Mouse (Mus musculus) layer of hippocampus, adult 6 months (tissue): ENCODE data around the gene Ttc28. TPM values are rescaled to one million over a fixed set of nuclear protein-coding genes. Genes with fewer than 3 reads are reported as not detected.

ENCODE experiments used
- long read RNA-seq, 2 experiments: library from polyadenylated mRNA; unstranded; transcript quantifications; one replicate each; pipeline ENCODE4 v2.0.0; 2019 to 2020
- microRNA-seq: library from miRNA; unstranded; fragments of <30 nt; microRNA quantifications from one replicate; pipeline ENCODE4 v1.2.0, GENCODE M21; 2020
- polyA plus RNA-seq: library from polyadenylated mRNA; unstranded; fragments of <200 nt; fragmentation: Nextera tagmentation; gene quantifications from 2 replicates; pipeline ENCODE4 v1.2.3, GENCODE M21; 2021

The Ttc28 gene
- polyA plus RNA-seq = 2.0 and 2.6 TPM in 2 replicates
- long read RNA-seq, experiment 1, partial matches to known transcripts = 4 of 6 reads
- long read RNA-seq, experiment 1, other reads (novel, unspliced or antisense) = 2 of 6 reads
- long read RNA-seq, experiment 2, partial matches to known transcripts = 18 of 24 reads
- long read RNA-seq, experiment 2, other reads (novel, unspliced or antisense) = 6 of 24 reads

DNA sequence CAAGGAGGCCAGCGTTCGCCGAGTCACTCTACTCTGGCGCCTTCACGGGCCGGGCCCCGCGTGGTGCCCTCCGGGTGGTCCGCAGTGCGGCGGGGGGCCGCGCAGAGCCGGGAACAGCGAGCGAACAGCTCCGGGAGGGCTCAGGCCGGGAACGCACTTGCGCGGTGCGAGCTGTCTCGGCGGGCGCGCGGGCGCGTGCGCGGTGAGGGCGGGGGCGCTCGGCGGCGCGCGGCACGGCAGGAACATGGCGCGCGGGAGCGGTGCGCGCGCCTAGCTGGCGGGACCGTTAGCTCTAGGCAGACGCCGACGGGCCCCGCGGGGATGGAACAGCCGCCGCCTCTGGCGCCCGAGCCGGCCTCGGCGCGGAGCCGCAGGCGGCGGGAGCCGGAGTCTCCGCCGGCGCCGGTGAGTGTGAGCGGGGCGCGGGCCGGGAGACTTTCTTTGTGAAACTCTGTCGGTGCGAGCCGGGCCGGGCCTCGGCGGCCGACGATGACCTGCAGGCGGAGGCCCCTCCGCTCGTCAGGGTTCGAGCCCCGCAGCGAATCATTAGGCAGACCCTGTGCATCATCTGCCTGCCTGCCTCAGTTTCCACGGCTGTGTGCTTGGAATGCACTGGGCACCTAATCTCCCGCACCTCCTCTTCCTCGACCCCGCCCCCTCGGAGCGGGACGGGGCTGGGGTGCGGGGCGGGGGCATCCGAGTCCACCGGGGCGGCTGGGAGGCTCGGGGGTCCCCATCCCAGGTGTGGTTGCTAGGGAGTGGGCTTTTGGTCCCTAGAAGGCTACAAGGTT lies at the start of gene Ttc28:
Gene Ttc28, plus strand, starts transcription at position 220 of the 791 bp plus-strand sequence.

DNA sequence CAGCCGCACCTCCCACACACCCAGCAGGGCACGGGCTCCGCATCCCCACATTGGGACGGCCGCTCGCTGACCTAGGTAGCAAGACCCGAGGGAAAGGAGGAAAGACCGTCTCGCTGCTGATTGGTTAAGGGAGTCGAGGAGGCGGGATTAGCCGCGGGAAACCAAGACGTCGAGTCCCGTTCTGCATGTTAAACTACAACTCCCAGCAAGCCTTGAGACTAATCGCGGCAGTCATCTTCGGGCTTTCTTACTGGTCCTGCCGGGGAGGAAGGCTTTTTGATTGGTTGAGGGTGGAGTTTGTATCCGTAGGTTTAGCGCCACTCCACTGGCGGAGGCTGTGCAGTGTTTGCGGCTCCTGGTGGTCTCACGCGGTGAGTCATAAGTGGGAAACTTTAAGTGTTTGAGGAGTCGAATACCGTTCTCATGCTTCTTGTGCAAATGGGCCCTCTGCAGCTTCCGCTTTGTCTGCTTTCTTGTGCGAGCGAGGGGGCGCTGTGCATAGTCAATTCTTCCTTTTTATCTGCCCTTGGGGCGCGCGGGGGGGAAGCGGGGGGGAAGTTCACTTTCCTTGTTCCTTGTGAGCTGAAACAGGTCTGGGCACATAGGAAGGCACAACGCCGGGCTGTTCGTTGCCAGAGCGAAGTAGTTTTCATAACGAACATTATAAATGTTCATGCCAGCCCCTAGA lies 39.8 kb upstream of the Ttc28 start, which contains the start of the genes Hscb and Chek2:
Gene Hscb, minus strand, starts transcription at position 100 of the 688 bp plus-strand sequence.
Gene Chek2, plus strand, starts transcription at position 302 of the 688 bp plus-strand sequence.

DNA sequence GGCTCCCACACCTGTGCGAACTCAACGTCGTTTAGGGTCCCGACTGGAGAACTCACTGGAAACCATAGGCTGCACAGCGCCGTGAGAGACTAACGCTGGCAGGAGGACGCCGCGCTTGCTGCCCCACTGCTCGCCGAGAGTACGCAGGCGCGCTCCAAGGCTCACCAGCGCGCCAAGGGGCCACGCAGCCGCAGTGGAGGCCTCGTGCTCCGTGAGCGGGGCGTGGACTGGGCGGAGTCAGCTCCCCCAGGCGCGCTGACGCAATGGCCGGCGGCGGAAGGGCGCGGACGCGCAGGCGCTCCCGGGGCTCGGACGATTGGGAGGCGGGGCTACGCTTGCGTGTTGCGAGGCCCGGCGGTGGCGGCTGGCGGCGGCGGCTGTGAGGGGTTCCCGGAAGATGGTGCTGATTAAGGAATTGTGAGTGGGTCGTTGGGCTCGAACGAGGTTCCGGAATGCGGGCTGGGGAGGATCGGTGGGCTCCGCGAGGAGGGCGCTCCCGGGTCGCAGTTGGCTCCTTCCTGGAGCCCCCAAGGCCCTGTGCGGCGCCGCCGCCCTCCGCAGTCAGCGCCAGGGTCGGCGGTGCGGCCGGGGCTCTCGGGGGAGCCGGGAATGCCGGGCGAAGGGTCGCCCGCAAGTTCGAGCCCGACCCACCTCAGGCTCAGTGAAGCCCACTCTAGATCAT lies 451.0 kb downstream of the Ttc28 start, which contains the start of gene Pitpnb:
Gene Pitpnb, plus strand, starts transcription at position 347 of the 682 bp plus-strand sequence.

Small RNA genes within 50 kb of the gene (microRNA-seq; reads per million reads assigned to microRNA genes)
- 1.1 reads per million for gene Mir701

Other genes starting within 250 kb of the Ttc28 start
- 27.5 and 31.9 TPM in 2 replicates for gene Noc4l, start 226.4 kb upstream of the Ttc28 start, polyA plus RNA-seq
- gene Ddx51, start 226.4 kb upstream of the Ttc28 start, polyA plus RNA-seq = 6.8 and 6.9 TPM in 2 replicates
- gene Ep400, start 109.1 kb upstream of the Ttc28 start, polyA plus RNA-seq = 22.9 and 27.0 TPM in 2 replicates
- 7.9 and 8.1 TPM in 2 replicates for gene Pus1, start 99.1 kb upstream of the Ttc28 start, polyA plus RNA-seq
- 7.1 and 7.2 TPM in 2 replicates for gene Ulk1, start 69.7 kb upstream of the Ttc28 start, polyA plus RNA-seq
- gene Hscb, start 40.0 kb upstream of the Ttc28 start, polyA plus RNA-seq = 23.4 and 23.7 TPM in 2 replicates
- 2.3 TPM in 2 replicates for gene Chek2, start 39.8 kb upstream of the Ttc28 start, polyA plus RNA-seq